Mouse (Mus musculus): ENCODE data around the gene Gga3. TPM values are rescaled to one million over a fixed set of nuclear protein-coding genes. Genes with fewer than 3 reads are reported as not detected.
"Not testable (repeated sequence)": the region's sequence is repeated elsewhere in the genome, so short reads cannot be mapped to it uniquely, and the experiment has no call there.

Gene Gga3
- polyA plus RNA-seq (2012; rRNA removed), result 25.4 and 27.3 TPM in 2 replicates

GRCm38 (mm10) chr11:115603476-115604303 is at the start of gene Gga3, which contains the start of gene Mrps7:
Gene Gga3 (minus strand): TSS chr11:115604051.
Gene Mrps7 (plus strand): TSS chr11:115603925.
- peak; percentile 98 for DNase-seq (ENCODE audit: low spot score)

DNA sequence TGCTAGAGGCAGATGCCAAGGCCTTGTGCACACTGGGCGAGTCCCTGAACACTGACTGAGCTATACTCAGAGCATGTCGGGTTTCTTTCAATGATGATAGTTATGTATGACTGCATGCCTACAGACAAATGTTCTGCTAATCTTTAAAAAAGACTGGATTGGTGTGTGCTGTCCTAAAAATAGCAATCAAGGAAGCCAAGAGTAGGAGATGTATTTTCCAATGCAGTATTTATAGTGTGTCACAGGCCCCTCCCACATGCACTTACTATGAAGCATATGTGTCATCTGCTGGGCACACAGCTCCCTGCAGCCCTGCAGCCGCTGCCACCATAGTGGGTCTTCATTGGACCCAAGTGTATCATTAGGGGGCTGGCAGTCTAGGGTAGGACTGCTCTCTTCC is 49.3 kb upstream of the Gga3 start:
- no peak for DNase-seq (ENCODE audit: low spot score)

DNA sequence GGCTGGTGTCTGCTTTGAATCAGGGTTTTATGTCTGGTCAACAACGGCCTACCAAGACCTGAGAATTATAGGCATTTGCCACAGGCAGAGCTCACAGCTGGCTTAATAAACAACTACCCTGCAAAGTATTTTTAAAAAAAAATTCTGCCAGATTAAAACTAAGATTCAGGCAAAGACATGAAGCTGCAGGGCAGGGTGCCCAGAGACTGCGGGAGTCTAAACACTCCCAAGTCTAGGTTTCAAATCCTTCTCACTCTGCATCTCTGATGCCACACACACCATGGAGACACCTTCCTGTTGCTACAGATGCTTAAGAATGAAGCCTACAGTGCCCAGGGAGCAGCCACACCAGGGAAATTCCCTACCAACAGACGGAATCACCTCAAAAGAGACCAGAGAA is 47.8 kb upstream of the Gga3 start:
- DNase-seq (ENCODE audit: low spot score), result no peak

- DNase-seq (ENCODE audit: low spot score), result no peak
Measured at GRCm38 (mm10) chr11:115649706-115650105, 45.9 kb upstream of the Gga3 start.

DNA sequence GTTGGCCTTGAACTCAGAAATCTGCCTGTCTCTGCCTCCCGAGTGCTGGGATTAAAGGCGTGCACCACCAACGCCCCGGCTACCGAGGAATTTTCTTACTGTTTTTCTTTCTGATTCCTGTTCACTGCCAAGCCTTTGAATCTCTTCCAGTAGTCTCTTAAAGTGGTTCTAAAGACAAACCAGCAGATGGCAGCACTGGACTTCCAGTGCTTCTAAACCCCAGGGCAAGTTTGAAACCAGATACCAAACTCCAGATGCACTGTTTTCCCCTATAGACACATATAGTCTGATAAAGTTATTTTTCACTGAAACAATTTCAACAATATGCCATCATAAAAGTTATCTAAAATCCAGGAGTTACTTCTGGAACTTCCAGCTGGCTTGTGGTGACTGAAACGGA is 43.6 kb upstream of the Gga3 start:
- no peak for DNase-seq (ENCODE audit: low spot score)

- no peak for DNase-seq (ENCODE audit: low spot score)
Measured at GRCm38 (mm10) chr11:115646439-115646838, 42.6 kb upstream of the Gga3 start.

DNA sequence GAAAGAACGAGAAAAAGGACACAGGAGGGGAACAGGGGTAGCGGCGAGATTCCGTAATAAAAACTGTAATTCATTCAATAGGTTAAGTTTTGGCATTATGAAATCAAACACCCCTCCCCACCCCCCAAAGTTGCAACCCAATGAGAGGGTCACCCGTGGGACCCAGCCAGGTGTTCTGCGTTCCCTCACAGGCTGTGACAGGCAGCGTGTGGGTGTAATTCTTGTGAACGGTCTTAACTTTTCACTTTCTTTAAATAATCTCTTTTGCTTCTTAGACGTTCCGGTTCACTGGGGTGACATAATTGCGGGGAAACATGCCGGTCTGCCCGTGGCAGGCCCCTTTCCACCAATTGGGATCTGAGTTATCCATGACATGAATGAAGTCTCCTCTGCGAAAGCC is 41.6 kb upstream of the Gga3 start:
- DNase-seq (ENCODE audit: low spot score), result not testable (repeated sequence)

DNA sequence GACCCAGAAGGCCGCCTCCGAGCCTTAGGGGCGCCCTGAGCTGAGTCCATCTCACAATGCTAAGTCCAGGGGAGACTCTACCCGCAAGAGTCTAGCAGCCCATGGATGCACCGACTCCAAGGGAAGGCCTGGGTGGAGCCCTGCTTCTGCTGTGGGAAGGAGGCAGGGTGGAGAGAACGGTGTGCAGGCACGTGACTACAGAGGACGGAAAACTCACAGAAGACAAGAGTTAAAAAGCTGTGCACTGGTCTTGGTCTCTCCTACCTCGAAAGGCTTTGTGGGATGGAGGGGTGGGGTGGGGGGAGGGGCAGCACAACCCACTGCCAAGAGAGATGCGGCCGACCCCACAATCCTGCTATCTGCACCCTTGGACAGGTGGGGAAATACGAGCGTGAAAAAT is 40.5 kb upstream of the Gga3 start:
- no peak for DNase-seq (ENCODE audit: low spot score)

- no peak for DNase-seq (ENCODE audit: low spot score)
Measured at GRCm38 (mm10) chr11:115643265-115643664, 39.4 kb upstream of the Gga3 start.

DNA sequence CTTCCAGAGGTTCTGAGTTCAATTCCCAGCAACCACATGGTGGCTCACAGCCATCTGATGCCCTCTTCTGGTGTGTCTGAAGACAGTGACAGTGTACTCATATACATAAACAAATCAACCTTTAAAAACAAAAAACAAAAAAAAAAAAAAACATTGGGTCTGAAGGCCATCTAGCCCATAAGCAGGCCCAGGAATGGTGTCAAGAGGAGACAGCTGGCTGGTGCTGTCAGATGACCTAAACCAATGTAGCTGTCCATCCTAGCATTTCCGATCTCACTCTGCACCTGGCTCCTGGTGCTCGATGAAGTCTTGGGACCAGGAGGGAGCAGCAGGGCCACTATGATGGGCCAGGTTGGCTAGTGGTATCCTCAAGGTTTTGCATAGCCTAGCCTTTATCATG is 38.9 kb upstream of the Gga3 start:
- no peak for DNase-seq (ENCODE audit: low spot score)

- no peak for DNase-seq (ENCODE audit: low spot score)
Measured at GRCm38 (mm10) chr11:115641664-115642036, 37.8 kb upstream of the Gga3 start.

- no peak for DNase-seq (ENCODE audit: low spot score)
Measured at GRCm38 (mm10) chr11:115640978-115641663, 37.3 kb upstream of the Gga3 start.

DNA sequence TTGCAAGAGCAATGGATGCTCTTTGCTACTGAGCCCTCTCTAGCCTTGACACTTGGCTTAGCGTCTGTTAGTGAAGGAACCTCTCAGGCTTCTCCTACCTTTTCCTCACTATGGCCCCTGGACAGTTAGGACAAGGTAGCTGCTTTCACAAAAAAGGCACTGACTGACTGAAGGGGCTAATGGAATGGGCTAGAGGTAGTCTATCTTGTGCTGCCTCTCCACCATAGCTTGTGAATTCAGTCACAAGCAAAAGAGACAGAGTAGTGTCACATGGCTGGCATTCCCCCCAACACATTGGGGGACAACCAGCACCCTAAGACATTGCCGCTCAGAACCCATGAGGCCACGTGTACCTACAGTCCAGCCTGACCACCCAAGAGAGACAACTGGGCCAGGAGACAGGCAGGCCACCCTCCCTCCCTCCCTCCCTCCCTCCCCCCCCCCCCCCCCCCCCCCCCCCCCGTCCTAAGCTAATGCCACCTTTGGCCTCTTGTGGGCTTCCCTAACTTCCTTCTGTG is 36.5 kb upstream of the Gga3 start:
- no peak for DNase-seq (ENCODE audit: low spot score)

- no peak for DNase-seq (ENCODE audit: low spot score)
Measured at GRCm38 (mm10) chr11:115639540-115639939, 35.7 kb upstream of the Gga3 start.

DNA sequence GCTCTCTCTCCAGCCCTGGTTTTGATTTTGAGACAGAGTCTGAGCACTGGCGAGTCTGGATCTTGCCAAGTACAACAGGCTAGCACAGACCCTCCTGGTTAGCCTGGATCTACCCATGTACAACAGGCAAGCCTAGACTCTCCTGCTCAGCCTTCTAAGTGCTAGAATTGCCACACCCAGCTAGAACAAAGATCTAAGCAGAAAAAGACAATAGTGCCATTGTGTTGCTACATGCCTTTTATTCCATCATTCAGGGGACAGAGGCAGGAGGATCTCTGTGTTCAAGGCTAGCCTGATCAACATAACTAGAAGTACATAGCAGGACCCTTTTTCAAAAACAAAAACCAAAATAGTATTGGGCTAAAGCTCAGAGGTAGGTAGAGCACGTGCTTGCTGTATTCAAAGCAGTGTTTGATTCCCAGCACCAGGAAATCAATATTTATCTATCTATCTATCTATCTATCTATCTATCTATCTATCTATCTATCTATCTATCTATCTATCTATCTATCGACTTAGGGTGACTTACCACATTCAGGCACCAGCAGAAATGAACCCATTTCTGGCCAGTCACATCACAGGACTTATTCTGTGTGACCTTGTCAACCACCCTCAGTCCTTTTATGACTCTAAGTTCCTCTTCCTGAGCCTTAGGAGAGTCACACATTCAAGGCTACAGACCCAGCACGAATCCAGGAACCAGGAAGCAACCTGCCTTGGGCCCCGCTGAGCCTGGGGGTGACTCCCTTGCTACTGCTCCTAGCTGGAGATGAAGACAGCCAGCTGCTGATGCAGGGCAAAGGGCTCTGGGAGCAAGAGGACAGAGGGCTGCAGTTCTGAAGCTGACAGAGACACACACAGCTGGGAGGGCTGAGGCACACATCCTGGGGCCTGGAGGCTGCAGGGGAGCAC is 34.9 kb upstream of the Gga3 start:
- DNase-seq (ENCODE audit: low spot score), result no peak

DNA sequence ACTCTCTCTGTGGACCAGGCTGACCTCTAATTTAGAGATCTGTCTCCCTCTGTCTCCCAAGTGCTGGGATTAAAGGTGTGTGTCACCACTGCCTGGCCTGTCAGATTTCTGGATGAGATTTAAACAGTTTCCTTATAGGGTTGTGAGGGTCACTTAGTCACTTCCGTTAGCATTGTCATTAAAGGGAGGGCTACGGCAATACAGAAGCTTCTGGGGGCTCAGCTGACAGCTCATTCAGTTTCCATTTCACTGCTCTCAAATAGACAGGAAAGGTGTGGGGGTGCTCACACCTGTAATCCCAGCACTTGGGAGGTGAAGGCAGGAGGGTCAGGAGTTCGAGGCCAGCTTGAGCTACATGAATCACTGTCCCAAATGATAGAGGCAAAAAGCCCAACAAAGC is 33.1 kb upstream of the Gga3 start:
- DNase-seq (ENCODE audit: low spot score), result no peak

DNA sequence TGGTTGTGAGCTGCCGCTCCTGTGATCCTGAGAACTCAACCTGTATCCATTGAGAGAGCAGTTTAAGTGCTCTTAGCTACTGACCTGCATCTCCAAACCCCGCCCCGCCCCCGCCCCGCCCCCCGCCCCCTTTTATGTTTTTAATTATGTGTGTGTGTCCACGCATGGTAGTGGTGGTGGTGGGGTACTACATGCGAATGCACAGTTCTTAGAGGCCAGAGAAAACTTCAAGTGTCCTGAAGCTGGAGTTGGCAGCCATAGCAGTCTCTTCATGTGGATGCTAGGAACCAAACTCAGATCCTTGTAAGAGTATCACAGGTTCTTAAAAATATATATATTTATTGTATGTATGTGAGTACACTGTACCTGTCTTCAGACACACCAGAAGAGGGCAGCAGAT is 31.6 kb upstream of the Gga3 start:
- no peak for DNase-seq (ENCODE audit: low spot score)

DNA sequence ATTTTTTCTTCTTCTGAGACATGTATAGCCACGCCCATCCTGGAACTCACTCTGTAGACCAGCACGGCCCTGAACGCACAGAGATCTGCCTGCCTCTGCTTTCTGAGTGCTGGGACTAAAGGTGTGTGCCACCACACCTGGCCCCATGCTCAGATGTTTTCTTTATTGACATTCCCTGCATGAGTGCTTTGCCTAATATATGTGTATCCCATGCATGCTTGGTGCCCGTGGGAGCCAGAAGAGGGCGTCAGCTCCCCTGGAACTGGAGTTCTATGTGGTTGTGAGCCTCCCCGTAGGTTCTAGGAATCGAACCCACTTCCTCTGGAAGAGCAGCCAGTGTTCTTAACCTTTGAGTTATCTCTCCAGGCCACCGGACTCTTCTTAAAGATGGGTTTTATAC is 31.2 kb upstream of the Gga3 start:
- no peak for DNase-seq (ENCODE audit: low spot score)

- no peak for DNase-seq (ENCODE audit: low spot score)
Measured at GRCm38 (mm10) chr11:115634109-115634508, 30.3 kb upstream of the Gga3 start.

DNA sequence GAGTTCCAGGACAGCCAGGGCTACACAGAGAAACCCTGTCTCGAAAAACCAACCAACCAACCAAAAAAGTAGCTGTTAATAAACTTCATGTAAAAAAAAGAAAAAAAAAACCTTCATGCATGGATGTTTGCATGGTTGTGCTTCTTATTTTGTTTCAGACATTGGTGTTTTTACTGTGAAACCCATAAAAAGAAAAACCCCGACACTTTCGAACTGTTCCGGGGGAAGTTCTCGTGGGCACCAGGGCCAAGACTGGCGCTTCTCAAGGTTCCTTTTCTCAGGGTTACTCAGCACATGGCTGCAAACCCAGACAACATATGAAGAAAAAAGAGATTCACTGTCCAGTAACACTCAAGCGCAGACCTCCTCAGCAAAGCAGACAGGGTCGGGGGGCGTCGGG is 29.0 kb upstream of the Gga3 start:
- no peak for DNase-seq (ENCODE audit: low spot score)

- no peak for DNase-seq (ENCODE audit: low spot score)
Measured at GRCm38 (mm10) chr11:115632247-115632646, 28.4 kb upstream of the Gga3 start.

- DNase-seq (ENCODE audit: low spot score), result no peak
Measured at GRCm38 (mm10) chr11:115631505-115631890, 27.6 kb upstream of the Gga3 start.

All from urinary bladder, adult 2 months (tissue).